Mouse (Mus musculus) spleen, postnatal 10 days (tissue): ENCODE measurements at regions not wholly inside any gene's neighbourhood (a gene's known extent, or its start where the extent isn't known, plus 50 kb on each side); places are given as distances from the start of the nearest gene placed in this dataset.

Experiments
- DNase-seq, 2 experiments: peaks; one replicate each; pipeline ENCODE4 v3.0.0; 2021 to 2022; ENCODE audit warnings: low spot score in 2 of 2

DNA sequence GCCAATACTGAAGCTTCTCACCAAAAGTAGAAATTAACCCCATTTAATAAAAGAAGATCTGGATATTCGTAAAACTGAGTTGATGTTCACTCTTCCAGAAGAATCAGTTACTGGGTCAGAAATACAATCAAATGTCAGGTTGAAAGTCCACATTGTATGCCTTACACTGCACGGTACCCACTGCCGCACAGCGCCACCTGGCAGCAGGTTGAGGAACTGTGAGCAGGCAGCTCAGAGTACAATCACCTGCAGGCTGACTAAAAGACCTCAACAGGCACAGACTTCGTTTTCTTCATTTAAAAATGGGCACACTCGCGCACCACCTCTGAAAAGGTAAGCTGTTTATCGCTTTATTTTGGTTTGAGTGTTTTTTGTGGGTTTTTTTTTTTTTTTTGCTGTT lies 341.8 kb upstream of the Mms22l start:
- peak in 1 of 2 experiments; percentile 28 for DNase-seq

- no peak for DNase-seq
These were observed 322.5 kb upstream of the Mms22l start for GRCm38 (mm10) chr4:24173750-24174149.

DNA sequence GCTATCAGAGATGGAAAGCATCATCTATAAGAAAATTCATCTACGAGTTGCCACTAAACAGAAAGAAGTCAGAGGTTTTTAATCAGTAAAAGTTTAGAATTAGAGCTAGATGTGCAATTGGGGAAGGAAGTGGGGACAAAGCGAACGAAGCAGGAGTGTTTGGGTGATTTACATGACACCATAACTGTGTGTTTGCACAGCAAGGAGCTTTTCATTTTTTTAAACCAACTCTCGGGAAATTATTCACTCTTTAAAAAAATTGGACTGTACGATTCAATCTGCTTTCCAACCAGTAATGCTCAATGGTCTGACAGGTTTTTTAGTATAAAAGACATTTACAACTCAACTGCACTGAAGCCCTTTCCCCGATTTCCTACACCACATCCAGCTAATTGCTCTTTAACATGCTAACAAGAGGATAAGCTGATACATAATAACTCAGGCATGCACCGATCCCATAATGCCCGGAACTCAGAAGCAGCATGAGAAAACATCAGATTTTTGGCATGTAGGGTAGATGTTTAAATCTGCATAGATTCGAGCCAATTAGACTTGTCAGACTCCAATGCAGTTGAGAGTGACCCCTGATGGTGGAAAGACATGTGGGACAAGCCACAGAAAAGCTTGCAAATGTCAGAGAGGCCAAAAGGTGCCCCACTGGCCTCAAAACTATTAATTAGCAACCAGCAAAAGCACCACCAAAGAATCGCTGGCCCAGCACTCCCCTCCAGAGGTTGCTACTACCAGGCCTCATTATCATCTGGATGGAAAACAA lies 282.8 kb upstream of the Mms22l start:
- no peak for DNase-seq

GRCm38 (mm10) chr4:24214037-24214362 lies 282.3 kb upstream of the Mms22l start:
- DNase-seq: no peak

GRCm38 (mm10) chr4:24218383-24218934 lies 277.8 kb upstream of the Mms22l start:
- DNase-seq: no peak

- DNase-seq: no peak
These were observed 277.2 kb upstream of the Mms22l start for GRCm38 (mm10) chr4:24219074-24219497.

- no peak for DNase-seq
These were observed 276.7 kb upstream of the Mms22l start for GRCm38 (mm10) chr4:24219583-24219982.

DNA sequence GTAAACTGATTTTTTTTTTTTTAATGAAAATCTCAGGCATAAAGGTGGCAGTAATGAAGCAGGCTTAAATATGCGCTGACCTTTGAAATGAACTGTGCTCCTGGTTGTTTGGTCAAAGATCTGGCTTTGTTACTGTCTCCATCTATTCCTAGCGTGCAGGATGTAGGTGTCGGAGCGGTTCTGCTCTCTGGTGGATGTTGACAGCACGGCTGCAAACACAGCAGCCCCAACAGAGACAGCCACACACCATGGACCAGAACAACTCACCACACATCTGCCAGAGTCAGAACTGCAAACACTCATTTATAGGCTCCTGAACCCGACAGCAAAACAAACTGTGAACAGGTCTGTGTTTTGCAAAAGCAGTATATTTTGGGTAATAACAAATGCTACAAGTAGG lies 251.1 kb upstream of the Mms22l start:
- no peak for DNase-seq

DNA sequence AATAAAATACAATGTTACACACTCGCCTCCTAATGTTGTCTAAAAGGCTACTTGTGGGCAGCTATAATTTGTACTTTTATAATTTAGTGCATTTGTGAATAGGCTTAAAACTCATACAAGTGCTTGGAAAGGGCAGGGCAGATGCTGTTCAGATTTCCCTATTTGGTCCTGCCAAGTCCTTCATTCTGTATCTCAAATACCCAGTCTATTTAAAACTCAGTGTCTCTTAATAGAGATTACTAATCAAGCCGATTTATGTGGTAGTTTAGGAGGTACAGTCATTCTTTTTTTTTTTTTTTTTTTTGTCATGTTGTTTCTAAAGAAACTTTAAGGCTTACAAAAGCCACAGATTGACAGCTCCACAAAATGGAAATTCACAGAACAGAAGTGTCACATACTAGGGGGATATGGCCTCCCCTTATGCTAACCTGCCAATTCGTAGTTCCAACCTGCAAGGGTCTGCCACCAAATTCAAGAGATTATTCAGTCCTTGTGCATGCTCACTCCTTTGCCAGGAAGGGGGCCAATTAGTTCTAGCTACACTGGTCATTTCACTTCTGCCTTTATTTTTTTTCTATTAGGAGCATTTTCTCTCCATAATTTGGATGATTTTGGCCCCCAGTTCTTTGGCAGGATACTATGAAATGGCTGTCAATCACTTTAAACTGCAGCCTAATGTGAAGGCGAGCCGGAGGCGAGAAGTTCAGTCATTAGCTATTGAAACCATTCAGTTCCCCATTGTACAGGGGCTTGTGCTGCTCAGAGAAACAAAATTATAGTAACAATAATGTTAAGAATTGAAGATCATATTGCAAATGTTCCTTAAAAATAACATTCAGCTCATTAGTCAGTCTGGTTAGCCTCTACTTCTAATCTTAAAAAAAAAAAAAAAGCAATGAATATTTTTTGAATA lies 247.9 kb upstream of the Mms22l start:
- no peak for DNase-seq

- DNase-seq: no peak
These were observed 246.8 kb upstream of the Mms22l start for GRCm38 (mm10) chr4:24249243-24249970.

DNA sequence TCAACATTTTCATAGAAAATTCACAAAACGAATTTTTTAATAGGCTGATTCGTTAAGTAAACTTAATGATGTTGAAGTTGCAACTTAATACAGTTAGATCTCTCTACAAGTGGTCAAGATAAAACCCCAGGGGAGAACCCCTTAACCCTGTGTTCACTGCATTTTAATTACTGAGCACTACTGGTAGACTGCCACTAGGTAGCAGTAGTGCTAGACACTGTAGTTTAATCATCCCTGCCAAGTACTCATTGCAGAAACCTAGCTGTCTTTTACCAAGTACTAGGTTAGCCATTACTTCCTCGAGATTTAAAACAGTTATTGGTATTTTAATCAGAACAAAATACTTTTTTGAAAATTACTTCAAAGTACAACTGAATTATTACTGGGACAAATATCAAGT lies 218.1 kb upstream of the Mms22l start:
- no peak for DNase-seq
